Mouse (Mus musculus) thymus, postnatal 4 days (tissue): ENCODE data around the gene Spa17.

Experiments
- DNase-seq: peaks from one replicate; pipeline ENCODE4 v3.0.0; 2021

Gene Spa17

DNA sequence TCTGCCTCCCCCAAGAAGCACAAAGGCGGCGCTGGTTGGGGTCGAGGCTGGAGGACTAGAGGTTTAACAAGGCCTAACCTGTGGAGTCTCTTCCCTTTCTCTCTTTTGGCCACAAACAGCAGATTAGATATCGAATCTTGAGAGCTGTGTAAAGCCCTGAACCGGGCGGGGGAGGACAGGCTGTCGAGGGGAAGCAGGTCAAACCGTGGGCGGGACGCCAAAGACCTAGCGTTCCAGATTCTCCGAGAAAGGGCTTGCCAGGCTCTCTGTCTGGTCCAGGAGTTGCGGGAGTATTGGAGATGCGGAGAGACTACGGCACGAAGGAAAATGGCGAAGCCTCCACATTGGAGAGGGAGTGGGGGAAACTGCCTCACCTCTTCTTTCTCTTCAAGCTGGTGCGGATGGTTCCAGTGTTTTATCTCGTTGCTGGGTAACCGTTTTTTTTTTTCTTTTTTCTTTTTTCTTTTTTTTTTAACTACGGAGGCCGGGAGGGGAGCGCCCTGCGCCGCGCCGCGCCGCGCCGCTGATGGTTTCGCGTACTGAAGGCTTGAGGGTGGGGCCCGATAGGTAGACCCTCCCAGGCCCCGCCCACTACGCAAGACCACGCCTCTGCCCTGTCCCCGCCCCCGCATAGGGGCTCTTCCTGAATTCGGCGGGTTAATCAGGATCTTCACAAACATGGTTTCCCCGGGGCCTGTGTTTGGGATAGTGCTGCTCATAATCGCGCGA, at the start of gene Spa17:
Spa17 (minus strand) TSS at position 541 of the 729 bp plus-strand sequence.
- peak; percentile 96 for DNase-seq

- DNase-seq: no peak
These were observed 49.7 kb upstream of the Spa17 start for GRCm38 (mm10) chr9:37663210-37663609.

GRCm38 (mm10) chr9:37659413-37659812, 45.9 kb upstream of the Spa17 start:
- DNase-seq: no peak

DNA sequence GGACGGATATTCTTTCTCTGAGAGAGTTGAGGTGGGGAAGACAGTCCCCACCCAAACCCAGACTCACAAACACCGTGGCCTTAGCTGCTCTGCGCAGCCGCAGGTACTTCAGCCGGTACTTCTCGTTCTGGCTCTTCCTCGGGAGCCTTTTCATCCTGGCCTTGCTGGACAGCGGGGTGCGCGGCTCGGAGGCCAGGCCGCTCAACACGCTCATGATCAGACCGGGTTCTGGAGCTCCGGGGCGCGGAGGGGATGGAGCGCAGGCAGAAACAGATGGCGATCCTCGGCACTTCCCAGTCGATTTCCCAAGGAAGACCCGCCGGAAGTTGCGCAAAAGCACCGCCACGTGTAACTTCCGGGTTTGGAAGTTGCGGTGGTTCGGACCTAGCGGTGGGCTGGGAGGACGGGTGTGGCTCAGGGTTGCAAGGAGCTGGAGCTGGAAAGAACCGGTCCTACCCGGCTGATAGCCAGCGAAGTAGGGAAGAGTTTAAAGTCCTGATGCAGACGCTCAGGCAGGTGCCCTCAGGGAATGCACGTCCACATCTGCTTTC, 43.5 kb upstream of the Spa17 start, which contains the start of gene Tbrg1:
Tbrg1 (minus strand) TSS at position 382 of the 551 bp plus-strand sequence.
- peak; percentile 67 for DNase-seq

GRCm38 (mm10) chr9:37656439-37656881, 42.9 kb upstream of the Spa17 start:
- peak; percentile 35 for DNase-seq

GRCm38 (mm10) chr9:37655961-37656360, 42.4 kb upstream of the Spa17 start:
- DNase-seq: no peak

- DNase-seq: no peak
These were observed 40.3 kb upstream of the Spa17 start for GRCm38 (mm10) chr9:37653836-37654235.

DNA sequence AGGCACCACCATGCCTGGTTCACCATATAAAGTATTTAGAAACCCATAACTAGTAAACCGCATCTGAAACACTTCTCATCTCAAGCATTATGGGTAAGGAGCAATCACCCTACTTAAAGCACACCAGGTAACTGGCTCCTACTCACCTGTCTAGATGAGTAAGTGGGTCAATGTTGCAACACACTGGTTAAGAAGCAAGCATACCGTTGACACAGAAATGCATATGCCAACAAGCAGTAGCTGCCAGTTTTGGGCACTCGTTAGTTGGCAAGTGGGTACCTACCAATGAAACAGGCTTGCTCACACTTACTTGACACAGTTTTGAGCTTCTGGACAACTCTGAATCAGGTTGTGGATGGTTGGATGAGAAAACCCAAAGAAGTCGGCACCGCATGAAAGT, 37.1 kb upstream of the Spa17 start:
- no peak for DNase-seq

DNA sequence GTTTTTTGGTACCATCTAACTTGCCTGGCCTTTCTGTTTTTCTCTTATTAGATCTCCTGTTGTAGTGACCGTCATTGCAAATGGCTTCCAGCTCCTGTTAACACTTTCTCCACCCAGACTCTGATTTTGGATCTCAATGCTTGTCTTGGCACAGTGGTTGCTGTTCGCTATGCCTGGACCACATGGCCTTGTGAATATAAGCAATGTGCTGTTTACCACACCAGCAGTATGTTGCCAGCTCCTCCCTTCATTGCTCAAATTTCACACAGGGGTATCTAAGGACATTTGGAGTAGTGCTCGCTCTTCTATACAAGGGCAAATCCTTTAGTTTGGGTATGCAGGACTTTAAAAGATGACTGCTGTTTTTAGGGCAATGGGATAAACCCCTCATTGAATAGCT, 32.7 kb upstream of the Spa17 start:
- no peak for DNase-seq

DNA sequence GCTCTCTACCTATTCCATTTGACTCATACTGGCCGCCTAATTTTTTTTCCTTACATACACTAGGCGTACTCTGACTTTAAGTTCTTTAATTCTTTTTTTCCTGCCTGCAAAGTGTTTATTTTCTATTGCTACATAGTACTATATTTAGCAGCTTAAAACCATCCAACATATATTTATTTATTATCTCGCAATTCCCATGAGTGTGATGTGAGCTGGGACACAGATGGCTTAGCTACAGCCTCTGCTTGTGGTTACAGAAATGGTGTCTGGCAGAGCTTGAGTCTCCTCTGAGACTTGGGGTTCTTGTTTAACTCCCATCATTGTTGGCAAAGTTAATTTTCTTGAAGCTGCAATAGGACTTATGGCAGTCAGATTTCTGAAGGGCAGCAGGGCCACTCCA, 25.2 kb upstream of the Spa17 start:
- no peak for DNase-seq

DNA sequence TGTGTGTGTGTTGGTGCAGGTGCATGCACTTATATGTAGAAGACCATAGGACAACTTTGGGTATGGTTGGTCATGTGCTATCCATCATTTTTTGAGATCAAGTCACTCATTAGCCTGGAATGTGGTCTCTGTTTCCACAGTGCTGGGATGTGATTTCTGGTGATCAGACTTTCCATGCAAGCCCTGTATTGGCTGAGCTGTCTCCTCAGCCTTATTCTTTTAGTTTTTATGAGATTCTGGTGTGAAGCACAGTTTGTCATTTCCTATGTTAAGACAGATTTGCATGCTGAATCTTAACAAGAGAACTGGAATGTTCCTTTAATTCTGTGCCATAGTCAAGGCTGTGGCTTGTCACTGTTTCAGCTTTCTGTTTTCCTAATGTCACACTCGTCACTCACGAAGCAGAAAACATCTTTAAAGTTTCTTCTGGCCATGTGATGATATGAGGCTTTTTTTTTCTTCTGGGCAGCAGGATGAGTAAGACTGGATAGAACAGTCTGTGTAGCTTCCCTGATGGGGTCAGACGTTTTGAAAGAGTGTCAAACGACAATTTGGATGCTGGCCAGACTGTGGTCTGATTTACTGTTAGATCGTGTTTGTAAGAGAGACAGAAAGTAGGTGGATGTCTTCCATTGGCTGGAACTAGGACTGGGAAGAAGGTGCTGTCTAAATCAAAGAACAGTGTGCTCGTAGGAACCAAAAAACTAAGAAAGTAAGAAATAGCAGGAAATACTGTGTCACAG, 23.4 kb upstream of the Spa17 start:
- no peak for DNase-seq

- peak; percentile 72 for DNase-seq
These were observed 22.8 kb upstream of the Spa17 start for GRCm38 (mm10) chr9:37636335-37636734.

DNA sequence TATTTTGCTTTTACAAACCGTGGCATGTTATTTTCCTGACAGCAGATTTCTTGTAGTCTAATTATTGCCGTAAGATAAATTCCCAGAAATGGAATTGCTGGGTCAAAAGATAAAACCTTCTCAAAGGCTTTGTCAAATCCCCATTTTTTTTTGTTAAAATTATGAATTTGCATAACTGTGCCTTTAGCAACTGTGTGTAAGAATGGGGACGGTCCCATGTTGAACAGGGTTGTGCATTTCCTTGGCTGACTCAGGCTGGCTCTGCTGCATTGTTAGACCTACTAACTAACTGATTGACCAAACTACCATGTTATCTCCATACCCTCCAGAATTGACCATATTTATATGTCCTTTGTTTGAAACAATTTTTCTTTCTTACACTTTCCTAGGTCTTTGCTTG, 20.7 kb upstream of the Spa17 start:
- DNase-seq: no peak

- DNase-seq: no peak
These were observed 18.8 kb upstream of the Spa17 start for GRCm38 (mm10) chr9:37632305-37632704.

DNA sequence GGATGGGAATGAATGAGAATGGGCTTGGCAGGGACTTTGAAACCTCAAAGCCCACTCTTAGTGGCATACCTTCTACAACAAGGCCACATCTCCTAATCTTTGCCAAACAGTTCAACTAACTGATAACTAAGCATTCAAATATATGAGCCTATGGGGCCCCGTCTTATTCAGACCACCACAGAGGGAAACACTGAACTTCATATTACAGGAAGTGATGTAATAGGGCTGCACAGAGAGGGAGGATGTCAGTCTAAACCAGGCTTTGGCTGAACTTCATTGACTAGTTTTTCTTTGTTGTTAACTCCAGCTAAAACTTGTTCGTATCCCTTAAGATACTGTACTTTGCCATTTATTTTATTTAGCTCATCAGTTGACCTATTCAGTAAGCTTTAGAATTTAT, 16.4 kb upstream of the Spa17 start:
- no peak for DNase-seq

DNA sequence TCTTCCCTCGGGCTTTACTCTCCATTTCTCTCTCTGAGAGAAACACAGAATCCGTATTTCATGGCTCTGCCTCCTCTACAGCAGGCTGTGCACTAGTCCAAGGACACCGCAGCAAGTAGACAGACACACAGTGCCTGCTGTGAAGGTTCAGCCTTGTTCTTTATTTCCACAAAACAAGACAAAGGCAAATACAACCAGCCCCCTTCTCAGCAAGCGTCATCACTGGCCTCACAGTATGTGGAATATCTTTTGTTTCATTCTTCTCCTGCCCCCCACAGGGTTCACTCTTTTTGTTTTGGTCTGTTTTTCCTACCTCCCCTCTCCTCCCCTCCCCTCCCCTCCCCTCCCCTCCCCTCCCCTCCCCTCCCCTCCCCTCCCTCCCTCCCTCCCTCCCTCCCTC, 15.1 kb upstream of the Spa17 start:
- no peak for DNase-seq

DNA sequence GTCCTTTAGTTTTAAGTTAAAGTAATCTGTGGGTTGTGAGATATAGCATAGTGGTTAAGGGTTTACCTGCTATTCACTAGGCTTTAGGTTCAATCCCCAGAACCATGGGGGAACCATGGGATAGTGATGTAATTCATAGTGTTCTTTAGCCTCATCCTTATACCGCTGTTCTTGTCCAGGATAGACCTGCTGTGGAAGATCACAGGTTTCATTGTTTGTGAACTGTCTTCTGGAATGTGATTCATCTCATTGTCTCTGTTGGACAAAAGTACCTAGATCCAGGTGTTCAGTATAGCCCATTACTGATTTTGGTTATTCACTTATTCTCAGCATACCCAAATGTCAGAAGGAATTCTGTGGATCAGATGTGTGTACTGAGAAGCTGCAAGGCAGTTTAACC, 13.7 kb upstream of the Spa17 start:
- no peak for DNase-seq

DNA sequence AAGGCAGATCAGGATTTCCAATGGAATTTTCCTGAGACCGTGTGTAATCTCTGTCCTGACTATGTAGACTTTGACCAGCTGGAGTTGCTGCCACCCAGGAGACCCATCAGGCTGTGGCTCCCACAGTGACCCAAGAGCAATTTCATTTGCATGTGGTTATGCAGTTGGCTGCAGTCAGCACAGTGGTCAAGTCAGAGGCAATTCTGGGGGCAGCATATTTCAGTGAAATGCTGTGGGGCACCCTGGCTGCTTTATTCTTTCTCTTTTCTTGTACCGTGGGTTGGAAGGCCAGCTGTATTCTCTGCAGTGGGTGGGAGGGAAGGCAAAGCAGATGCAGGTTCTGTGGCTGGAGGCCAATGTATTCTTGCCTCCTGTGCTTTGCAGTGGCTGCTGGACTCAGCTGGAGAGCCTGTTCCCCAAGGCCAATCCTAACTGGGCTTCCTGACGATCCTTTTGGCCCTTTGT, 12.6 kb upstream of the Spa17 start:
- no peak for DNase-seq

DNA sequence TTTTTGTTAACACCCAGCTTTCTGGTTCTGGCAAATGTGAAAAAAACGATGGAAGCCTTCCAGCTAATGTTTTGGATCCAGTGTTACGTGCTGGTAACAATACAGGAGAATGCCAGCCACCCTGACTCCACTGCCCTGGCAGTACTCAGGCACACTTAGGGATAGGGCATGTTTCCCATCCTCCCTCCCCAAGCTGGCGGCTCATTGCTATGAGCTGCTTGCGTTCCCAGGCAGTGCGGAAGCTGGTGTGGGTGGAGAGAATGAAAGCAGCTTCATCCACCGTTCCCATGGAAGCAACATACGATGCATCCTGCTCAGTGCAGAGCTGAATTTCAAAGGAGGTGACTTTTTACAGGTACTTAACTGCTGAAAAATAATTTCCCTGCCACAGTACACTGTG, 12.1 kb upstream of the Spa17 start:
- DNase-seq: no peak

GRCm38 (mm10) chr9:37625129-37625528, 11.6 kb upstream of the Spa17 start:
- no peak for DNase-seq

DNA sequence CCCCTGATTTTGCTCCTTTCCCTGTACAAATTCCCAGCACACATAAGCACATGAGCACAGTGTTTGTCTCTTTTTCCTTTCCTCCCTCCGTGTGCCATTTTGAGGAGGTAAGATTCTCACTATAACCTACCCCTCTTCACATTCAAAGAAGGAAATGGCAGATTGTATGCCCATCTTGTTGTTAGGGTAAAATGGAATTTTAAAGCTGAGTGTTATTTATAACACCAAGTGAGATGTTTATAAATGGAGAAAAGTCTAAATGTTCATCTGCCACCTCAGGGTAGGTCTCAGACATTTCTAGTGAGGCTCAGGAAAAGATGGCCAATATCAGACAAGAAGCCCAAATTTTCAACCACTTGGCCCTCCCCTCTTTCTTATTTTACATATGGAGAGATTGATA, 11.0 kb upstream of the Spa17 start:
- DNase-seq: no peak

- no peak for DNase-seq
These were observed 10.5 kb upstream of the Spa17 start for GRCm38 (mm10) chr9:37623981-37624380.

- DNase-seq: no peak
These were observed 7.8 kb upstream of the Spa17 start for GRCm38 (mm10) chr9:37621290-37621689.

DNA sequence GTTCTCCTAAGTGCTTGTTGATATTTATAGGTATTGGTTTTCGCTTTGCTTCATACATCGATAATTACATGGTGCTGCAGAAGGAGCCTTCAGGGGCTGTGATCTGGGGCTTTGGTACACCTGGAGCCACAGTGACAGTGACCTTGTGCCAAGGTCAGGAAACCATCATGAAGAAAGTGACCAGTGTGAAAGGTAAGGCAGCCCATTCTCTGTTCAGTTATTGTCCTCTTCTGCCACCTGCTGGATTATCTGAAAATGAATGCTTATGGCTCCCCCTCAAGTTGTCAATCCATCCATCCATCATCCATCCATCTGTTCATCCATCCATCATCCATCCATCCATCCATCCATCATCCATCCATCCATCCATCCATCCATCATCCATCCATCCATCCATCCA, 3.2 kb upstream of the Spa17 start:
- peak; percentile 14 for DNase-seq
